Mouse (Mus musculus): ENCODE results near the gene Myo18b.

- TF ChIP-seq POLR2A (IDR thresholded peaks at IDR 0.05; ENCODE audit: low read depth, low read length) = no peak
- TF ChIP-seq CTCF (IDR thresholded peaks at IDR 0.05; ENCODE audit: extremely low read depth, insufficient read depth, insufficient read length, insufficient replicate concordance) = no peak
These were observed 2.6 kb downstream of the Myo18b start for GRCm38 (mm10) chr5:112893462-112894060.

All from spleen, adult 2 months (tissue).